Mouse (Mus musculus): ENCODE measurements around the gene Nhlrc1.
A peak's percentile ranks its signal among the peaks of the same experiment; 100 is the strongest.

The Nhlrc1 gene

DNA sequence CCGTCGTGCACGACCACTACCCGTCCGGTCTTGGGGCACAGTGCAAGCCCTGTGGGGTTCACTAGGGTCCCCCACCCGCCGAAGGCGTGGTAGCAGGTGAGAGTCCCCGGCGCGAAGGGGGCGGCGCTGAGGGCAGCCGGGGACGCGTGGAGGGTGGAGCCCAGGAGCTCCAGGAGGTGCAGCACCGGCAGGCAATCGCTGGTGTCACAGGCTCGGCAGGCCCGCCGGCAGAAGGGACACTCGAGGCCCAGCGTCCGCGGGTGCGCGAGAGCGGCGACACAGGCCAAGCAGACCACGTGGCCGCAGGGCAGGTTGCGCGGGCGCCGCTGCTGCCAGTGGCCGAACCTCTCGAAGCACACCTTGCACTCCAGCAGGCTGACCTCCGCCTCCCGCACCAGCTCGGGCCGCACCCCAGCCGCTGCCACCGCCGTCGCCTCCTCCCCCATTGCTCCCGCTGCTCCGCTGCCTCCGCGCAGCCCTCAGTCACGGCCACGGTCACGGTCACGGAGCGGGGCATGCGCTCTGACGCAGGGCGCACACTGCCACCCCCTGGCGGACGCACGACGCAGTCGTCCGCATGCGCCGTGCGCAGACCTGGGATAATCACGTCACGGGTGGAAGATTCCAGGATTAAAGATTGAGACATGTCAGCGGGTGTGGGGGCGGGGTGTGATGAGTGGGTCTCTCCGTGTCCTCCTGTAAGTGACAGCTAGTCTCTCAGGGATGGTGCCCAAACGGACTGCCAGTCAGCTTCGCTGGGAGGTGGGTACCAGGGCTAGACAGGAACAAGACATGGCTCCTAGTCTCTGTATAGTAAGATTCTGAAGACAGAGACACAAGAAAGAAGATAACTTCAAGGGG, at the start of gene Nhlrc1:
Gene Nhlrc1 (minus strand): TSS at position 517 of the 861 bp plus-strand sequence.
- DNase-seq = peak; percentile 85

DNA sequence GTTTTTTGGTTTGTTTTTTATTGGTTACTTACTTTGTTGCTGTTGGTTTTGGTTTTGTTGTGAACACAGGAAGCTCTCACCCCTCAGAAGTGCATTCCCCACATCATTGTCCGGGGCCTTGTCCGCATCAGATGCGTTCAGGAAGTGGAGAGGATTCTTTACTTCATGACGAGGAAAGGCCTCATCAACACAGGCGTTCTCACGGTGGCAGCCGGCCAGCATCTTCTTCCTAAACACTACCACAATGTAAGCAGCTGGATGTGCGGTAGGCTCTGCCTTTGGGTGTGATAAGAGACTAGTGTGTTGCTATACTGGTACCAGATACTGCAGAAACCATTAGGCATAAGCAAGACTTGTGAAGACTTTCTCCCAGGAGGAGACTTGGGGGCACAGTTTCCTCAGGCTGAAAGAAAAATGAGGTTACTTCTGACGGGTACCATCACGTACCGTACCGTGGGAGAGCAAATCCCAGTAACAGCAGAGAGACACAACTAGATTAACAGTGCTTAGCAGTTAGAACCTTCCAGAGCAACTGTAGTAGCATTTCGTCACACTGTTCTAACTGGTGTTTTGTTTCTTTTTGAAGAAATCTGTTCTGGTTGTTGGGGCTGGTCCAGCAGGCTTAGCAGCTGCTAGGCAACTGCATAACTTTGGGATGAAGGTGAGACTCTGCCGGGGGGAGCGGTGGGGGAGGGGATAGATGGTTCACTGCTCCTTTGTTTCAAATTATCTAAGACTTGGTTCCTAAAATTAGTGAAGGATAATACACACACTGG, 49.5 kb upstream of the Nhlrc1 start:
- DNase-seq = no peak

DNA sequence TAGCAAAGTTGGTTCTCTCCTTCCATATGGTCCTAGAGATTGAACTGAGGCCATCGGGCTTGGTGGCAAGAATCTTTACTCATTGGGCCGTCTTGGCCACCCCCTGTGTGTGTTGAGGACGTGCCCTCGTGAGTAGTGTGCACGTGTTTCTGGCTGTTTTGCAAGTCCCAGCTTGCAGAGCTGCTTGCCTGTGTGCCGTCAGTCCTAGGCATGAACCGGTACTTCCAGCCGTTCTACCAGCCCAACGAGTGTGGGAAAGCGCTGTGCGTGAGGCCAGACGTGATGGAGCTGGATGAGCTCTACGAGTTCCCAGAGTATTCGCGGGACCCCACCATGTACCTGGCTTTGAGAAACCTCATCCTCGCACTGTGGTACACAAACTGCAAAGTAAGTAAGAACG, 48.1 kb upstream of the Nhlrc1 start:
- no peak for DNase-seq

DNA sequence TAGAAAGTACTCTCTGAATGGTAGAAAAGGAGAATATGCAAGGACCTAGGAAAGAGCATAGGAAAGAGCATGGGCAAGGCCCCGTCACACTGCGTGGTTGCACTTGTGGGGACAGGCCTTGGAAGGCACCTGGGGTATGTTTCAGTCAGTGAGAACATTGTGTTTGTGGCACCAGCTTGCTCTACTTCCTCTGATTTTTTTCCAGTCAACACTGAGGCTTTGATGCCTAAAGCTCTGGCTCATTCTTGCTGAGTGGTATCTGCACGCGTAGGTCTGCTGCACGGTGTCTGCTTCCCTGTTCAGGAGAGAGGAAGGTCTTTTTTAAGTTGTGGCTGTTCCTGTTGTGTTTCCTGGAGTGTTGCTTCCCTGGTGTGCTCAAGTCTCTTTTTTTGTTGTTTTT, 42.1 kb upstream of the Nhlrc1 start:
- no peak for DNase-seq

DNA sequence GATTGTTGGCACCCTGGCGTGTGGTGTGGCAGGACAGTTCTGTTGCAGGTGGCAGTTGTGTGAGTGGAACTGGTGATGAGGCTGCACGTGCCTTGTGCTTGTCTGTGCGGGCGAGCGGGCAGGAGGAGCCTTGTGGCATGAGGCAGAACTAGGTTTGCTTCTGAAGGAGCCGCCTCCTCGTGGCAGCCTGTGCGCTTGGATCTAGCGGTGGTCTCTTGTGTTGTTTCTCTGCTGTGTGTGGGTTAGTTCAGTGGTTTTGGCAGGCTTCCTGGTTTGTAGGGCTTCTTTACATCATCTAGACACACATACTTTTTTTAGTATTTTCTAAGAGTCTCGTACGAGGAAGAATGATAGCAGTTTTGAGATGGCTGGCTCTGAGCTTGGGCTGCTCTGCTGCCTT, 41.5 kb upstream of the Nhlrc1 start:
- no peak for DNase-seq

DNA sequence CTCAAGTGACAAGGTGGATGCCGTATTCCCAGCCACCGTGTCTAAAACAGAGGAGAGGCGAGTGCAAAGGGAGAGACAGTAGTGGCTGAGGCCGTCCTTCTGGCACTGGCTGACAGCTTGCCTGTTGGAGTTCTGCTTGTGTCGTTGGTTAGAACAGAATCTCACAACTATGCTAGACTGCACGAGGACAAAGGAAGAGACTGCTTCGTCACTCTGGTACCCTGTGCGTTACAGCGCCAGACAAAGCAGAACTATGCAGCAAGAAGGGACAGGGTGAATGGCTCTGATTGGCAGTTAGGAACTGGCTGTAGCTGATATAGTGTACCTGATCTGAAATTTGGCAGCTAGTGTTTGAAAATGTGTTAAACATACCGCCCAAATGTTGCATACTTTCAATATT, 39.3 kb upstream of the Nhlrc1 start:
- no peak for DNase-seq

DNA sequence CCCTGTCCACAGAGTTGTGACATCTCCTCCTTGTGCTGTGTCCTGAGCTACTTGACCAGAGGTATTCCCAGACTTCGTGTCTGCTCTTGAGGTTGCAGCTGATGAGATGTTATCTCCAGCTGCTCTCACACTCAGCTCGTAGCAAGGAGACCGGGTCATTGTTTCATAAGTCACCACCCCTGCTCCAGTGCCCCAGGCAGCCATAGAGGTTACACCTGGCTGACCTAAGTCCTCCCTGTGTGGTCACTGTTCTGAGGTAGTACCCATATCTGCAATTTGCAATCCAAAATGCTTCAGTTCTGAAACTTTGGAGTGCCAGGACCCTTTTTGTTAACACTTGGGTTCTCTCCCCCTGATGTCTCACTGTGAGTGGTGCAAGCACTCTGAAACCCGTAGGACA, 35.4 kb upstream of the Nhlrc1 start:
- no peak for DNase-seq

DNA sequence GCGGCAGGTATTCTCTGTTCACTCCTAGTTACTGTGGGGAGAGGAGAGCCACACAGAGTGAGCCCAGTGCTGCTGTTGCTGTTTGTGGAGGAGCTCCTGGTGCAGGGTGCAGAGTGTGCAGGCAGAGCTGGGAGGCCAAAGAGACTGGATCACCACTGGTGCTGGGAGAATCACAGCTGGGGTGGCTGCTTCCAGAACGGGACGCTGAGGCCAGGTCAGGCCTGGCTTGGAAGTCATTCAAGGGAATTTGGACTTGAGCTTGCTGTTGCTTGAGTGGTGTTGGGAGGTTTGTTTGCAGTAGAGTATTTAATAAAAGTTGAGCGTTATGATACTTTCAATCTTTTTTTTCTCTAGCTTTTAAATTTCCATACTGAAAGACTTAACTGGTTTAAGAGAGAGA, 33.3 kb upstream of the Nhlrc1 start:
- peak; percentile 44 for DNase-seq

DNA sequence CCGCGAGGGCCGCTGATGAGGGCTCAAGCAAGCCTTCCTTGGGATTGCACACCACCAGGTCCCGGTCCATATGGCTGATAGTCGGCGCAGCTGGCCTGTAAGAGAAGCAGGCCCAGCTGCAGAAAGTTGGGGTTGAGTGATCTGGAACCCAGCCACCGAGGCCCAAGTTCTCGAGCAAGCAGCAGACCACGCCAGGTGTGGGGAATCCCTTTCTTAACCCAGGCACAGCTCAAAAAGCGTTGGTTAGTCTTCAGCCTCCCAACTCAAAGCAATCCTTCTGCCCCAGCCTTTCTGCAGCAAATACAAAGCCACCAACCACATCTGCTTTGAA, 29.9 kb upstream of the Nhlrc1 start, which contains the start of gene Tpmt:
Gene Tpmt (minus strand): TSS at position 121 of the 331 bp plus-strand sequence.
- DNase-seq = peak; percentile 30

DNA sequence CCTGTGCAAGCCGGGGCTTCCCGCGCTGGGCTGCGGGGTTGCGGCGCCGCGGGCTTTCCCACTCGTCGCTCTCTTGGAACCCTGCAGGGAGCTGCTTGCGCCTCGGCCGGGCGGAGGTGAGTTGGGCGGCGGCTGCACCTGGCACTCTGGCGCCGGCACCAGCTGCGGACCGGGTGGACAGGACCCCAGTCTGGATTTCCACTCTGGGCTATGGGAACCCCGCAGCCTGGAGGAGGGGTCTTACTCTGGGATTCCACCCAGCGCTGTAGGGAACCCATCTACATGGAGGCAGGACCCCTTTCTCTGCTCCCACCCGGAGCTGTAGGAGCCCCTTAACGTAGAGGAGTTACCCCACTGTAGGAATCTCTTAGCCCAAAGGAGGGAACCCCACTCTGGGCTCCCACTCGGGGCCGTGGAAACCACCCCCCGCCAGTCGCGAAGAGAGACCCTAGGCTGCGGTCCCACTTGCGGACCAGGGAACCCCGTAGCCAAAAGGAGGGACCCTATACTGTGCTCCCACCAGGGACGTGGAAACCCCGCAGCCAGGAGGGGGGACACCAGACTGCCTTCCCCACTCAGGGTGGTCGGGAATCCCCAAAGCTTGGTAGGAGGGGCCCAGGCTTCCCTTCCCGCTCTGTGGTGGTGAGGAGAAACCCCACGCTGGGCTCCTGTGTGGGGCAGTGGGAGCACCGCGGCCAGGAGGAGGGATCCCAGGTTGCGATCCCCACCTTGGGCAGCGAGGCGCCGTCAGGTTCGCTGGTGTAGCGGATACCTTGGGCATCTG, 29.4 kb upstream of the Nhlrc1 start:
- DNase-seq = no peak

DNA sequence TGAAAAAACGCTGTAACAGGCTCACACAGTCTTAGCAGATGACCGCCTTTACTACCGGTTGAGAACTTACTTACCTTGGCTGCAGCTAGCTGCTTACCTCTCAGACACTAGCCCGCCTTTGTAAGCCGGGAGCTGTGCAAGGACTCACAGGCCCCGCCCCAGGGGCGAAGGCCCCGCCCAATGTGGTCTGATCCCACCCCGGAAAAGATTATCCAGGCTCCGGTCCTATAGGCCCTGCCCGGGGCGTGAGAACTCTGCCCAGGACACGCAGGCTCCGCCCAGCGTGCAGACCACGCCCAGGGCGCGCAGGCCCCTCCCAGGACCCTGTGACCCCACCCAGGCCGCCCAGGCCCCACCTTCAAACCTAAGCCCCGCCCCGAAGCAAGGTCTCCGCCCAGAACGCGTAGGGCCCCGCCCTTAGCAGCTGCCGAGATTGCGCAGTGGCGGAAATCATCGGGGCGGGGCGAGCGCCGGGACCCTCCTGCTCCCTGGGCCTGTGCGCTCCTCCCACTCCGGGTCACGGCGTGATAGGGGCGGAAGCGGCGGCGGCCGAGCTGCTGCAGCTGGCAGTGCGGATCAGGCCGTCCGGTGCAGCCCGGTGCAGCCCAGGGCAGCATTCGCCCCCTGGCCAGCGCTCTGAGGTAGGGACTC, 28.5 kb upstream of the Nhlrc1 start, which contains the start of gene Kdm1b:
Gene Kdm1b (plus strand): TSS at position 470 of the 651 bp plus-strand sequence.
- DNase-seq = peak; percentile 100

DNA sequence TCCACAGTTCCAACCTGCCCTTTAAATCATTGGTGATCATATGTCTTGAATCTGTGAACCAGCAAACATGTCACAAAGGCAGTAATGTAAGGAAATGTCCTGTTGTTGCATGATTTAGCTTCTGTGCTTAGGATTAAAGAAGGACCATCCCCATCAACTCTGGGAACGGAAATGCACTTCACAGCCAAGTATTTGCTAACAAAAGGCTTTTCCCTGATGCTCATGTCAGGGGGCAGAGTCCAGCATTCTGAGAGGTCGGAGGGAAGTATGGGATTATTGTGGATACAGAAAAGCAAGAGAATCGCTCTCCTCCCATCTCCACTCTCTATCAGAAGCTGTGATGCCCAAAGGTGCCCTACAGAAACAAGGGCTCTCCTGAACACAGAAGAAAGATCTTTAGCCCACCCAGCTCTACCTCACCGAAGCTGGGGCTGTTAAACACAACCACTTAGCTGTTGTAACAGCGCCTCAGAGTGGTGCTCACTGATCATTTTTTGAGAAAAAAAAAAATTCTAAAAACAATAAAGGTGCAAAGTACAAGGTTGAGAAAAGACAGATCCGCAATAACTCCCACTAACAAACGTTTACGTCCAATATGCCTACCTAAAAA, 27.5 kb upstream of the Nhlrc1 start:
- DNase-seq = peak; percentile 34

DNA sequence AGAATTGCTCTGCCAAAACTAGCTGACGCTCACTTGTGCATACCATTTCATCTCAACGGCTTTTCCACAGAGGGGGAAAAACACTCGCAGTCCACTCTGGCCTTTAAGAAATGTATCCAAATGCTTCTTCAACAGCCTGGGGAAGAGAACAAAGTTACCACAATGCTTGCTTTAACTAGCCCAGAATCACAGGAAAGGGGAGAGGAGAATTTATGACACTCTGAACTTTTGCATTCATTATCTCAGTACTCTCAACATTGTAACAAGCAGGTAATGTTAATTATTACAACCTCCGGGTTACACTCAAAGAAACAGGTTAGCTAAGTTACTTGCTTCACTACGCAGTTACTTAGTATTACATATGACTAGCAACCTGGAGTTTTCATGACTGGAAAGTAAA, 25.4 kb upstream of the Nhlrc1 start:
- DNase-seq = peak; percentile 38

DNA sequence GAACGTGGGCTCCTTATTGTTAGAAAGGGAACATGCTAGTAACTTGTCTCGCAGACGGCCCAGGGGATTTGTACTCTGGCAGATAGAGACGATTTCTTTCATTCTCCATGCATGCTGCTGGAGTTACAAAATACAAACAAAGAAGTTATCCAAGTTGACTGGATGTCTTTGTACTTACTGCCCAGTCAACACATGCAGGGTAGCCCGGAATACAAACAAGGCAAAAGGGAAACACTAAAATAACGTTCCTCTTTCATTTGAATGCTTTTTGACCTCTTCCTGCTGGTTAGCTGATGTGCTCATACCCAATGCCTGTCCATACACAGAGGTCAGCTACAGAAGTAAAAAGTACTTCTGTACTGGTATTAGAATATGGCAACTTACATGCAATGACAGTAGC, 23.3 kb upstream of the Nhlrc1 start:
- no peak for DNase-seq

DNA sequence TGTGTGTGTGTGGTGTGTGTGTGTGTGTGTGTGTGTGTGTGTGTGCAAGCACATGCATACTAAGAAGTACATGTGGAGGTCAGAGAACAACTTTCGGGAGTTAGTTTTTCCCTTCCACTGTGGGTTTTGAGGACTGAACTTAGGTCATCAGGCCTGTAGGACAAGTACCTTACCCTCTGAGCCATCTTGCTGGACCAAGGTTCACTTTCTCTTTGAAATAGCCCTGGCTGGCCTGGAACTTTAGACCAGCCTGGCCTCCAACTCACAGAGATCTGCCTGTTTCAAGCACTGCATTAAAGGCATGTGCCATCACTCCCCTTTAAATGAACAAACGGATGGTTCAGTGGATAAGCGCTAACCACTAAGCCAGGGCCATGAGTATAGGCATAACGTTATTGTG, 19.0 kb upstream of the Nhlrc1 start:
- no peak for DNase-seq

DNA sequence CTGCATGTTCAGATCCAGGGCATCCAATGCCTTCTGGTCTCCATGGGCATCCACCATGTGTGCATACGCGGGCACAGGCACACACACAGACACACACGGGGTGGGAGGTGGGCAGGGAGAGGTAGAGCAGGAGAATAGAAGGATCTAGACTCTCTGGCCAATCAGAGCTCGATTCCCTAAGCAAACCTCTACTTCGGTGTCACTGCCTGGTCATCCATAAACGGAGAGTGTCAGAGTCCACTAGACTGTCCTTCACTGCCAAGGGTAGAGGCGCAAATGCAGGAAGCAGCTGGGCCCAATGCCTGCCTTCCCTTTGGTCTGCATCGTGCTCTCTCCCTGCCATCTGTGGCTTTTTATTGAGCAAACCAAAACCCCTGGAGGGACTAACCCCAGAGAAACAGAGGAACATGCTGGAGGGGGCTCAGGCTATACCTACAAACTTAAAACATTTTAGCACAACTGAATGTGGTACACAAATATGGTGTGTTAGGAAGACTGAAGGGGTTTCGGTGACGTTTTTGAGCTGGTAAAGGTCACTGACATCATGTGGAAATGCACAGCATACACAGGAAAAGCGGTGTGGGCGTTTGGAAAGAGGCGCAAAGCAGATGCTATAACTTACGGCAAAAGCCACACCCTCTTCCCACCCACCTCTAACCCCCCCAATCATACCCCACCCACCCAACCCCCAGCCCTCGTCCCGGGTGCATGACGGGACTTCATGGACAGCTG, 15.9 kb upstream of the Nhlrc1 start:
- DNase-seq = peak; percentile 49

DNA sequence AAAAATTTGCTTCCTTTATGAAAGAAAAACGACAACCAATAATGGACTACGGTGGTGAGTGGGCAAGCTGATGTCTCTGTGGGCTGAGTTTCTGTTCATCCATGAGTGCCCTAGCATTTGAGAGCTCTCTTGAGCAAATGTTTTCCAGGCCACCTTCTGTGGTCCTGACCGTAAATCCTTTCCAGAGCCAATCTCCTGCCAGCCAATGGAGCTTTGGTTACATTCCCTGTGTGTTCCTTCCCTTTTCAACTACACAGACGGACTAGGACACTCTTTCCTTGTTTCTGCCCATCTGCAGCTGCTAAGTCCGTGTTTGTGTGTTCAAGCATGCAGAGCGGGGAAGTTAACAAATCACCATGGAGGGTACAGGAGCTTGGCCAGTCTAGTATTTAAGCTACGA, 6.1 kb upstream of the Nhlrc1 start:
- no peak for DNase-seq

DNA sequence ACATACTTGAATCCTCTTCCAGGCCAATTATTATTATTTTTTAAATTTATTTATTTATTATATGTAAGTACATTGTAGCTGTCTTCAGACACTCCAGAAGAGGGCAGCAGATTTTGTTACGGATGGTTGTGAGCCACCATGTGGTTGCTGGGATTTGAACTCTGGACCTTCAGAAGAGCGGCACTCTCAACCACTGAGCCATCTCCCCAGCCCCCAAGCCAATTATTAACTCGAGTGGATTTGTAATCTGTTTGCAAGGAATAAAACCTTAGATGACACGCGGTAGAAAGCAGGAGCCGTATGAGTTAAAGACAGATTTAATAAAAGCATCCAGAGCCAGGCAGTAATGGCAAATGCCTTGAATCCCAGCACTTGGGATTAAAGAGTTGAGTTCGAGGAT, 5.1 kb upstream of the Nhlrc1 start:
- no peak for DNase-seq

DNA sequence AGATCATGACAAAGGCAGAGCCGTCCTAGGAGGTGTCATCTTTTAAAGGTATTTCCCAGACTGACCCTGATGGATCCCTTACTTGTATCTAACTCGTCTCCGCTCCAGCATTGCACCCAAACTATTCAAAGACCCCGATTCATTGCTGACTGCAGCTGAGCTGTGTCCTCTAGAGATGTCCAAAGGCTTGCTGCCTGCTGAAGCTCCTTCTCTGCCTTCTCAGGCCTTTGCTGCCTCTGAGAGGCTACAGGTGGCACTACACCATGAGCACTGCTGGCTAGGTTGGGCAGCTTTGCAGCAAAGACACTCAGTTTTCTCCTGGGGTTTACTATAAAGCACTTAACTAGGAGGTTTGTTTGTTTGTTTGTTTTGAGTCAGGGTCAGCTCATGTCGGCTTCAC, 2.6 kb upstream of the Nhlrc1 start:
- peak; percentile 59 for DNase-seq

DNA sequence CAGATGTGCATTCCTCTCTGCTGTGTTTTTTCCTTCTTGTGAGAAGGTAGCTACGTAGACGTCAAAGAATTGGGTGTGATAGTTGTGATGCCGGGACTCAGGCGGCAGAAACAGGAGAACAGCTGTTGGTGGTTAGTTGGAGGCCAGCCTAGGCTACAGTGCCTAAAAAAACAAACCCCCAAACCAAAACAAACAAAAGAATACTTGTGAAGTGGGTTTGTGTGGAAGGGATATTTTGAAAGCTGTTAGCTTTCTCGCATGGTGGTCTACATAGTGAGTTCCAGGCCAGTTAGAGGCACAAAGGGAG, 498 bp upstream of the Nhlrc1 start:
- no peak for DNase-seq

DNA sequence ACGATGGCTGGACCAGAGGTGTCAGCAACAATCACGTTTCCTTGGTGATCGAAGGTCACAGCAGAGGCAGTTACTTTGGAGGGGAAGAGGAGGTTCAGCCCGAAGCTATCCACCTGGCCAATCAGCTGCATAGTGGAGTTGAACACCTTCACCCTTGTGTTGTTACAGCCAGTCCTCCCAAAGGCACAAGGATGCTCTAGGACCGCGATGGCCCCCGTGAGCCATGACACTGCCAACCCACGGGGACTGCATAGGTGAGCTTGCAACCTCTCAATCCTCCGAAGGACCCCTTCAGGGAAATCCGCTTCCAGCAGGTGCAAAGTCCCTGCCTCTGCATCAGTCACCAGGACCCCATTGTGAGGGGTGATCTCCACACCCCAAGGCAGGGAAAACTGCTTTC, 910 bp downstream of the Nhlrc1 start:
- DNase-seq = no peak

DNA sequence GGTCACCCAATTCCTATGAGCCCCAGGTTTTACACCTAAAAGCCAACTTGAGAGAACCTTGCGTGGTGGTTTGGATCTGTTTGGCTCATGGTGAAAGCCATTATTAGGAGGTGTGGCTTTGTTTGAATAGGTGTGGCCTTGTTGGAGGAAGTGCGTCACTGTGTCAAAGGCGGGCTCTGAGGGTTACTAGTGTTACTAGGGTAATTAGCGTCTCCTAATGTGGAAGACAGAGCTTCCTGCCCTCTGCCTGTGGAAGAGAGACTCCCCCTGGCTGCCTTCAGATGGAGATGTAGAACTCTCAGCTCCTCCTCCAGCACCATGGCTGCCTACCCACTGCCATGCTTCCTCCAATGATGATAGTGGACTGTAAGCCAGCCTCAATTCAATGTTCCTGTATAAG, 13.1 kb downstream of the Nhlrc1 start:
- DNase-seq = no peak
